Mouse (Mus musculus): ENCODE results near the gene Igfbp5. TPM values are rescaled to one million over a fixed set of nuclear protein-coding genes. Genes with fewer than 3 reads are reported as not detected.

Gene Igfbp5
- 108 and 118 TPM in 2 replicates for polyA plus RNA-seq (2015; fragmentation: Nextera tagmentation; extraction: Ambion mirVana)

DNA sequence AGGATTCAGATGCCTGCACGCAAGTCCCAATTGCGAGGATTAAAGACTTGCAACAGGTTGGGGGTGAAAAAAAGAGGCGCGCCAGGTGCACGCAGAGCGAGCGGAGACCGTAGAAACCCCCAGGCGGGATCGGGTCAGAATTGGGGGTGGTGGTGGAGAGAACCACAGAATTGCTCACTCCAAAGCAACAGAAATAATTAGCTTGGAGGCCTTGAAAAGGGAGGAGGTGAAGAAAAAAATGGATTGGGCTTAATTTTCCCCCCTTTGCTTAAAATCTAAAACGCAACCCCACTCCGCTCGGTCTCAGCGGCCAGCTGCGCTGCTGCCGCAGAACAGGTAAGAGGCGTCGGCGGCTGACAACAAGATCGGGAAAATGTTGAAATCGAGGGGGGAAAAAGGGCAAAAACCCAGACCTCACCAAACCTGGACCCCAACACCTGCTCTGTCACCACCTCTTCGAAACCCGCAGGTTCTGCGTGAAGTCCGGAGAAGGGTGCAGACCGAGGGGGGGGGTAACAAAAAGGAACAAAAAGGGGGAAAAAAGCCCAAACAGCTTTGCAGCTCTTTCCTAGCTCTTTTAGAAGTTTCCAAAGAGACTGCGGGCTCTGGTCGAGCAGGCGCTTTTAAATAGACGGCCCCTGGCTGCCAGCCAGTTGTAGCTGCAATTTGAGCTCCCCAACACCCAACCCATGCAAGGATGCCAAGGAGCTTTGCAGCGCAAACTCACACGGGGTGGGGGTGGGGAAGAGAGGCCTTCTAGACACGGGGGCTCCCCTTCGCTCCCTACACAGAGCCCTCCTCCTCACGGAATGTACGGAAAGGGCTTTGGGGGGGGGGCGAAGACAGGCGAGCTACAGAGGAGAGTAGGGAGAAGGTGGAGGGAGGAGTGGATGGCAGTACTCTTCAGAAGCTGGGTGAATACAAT is at the start of gene Igfbp5:
Igfbp5 (minus strand) TSS at position 598 of the 925 bp plus-strand sequence.
- peak within 1 kb of the TSS; percentile 81 for H3K4me2 ChIP-seq
- WGBS, result under 1% methylated on average over 38 of the region's 38 CpGs
- peak within 1 kb of the TSS; percentile 77 for H3K9ac ChIP-seq
- H3K27me3 ChIP-seq, result peaks cover 5% of the 10 kb centered on the region; the same call in 1 of the 2 replicates
- peak within 1 kb of the TSS; percentile 63 for H3K4me3 ChIP-seq
- H3K9me3 ChIP-seq, result no peaks in the 10 kb centered on the region
- H3K27ac ChIP-seq, result peak within 1 kb of the TSS; percentile 92
- no peaks in the 10 kb centered on the region for H3K36me3 ChIP-seq
- H3K4me1 ChIP-seq, result peaks cover 68% of the 10 kb centered on the region
- ATAC-seq (ENCODE audit: insufficient number of reproducible peaks, low FRiP score, low TSS enrichment, low read depth), result peak; percentile 53; the same call in 1 of the 2 replicates

- H3K9ac ChIP-seq, result no peak overlapping the region
- WGBS, result 52% methylated on average over 6 of the region's 6 CpGs
- no peak overlapping the region for H3K4me3 ChIP-seq
- H3K4me1 ChIP-seq, result no peaks in the 10 kb centered on the region
- ATAC-seq (ENCODE audit: insufficient number of reproducible peaks, low FRiP score, low TSS enrichment, low read depth), result no peak
- H3K36me3 ChIP-seq, result no peaks in the 10 kb centered on the region
- H3K4me2 ChIP-seq, result no peak overlapping the region
- H3K27ac ChIP-seq, result no peak overlapping the region
- H3K27me3 ChIP-seq, result no peaks in the 10 kb centered on the region
- no peaks in the 10 kb centered on the region for H3K9me3 ChIP-seq
These were observed 40.1 kb upstream of the Igfbp5 start for GRCm38 (mm10) chr1:72914815-72915214.

DNA sequence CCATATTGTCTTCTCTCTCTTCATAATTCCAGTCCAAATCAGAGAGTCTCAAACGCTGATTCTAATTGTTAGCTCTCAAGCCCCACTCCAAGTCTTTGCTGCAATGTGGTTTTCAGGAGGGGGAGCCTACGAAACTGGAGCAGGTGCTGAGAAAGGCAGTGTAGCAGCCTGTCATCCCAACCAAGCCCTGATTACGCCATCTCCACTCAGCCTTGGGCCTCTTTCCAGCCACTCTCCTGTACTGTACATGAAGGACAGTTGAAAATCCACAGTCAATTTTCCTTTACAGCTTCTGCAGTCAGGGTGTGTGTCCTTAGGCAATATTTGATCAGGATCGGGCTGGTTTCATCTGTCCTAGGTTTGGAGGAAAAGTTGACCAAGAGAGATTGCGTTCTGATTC is 38.4 kb upstream of the Igfbp5 start:
- ATAC-seq (ENCODE audit: insufficient number of reproducible peaks, low FRiP score, low TSS enrichment, low read depth), result no peak
- H3K4me1 ChIP-seq, result no peaks in the 10 kb centered on the region
- H3K9ac ChIP-seq, result no peak overlapping the region
- no peaks in the 10 kb centered on the region for H3K27me3 ChIP-seq
- no peak overlapping the region for H3K4me2 ChIP-seq
- 81% methylated on average over 5 of the region's 5 CpGs for WGBS
- no peaks in the 10 kb centered on the region for H3K36me3 ChIP-seq
- H3K4me3 ChIP-seq, result no peak overlapping the region
- no peaks in the 10 kb centered on the region for H3K9me3 ChIP-seq
- H3K27ac ChIP-seq, result no peak overlapping the region

DNA sequence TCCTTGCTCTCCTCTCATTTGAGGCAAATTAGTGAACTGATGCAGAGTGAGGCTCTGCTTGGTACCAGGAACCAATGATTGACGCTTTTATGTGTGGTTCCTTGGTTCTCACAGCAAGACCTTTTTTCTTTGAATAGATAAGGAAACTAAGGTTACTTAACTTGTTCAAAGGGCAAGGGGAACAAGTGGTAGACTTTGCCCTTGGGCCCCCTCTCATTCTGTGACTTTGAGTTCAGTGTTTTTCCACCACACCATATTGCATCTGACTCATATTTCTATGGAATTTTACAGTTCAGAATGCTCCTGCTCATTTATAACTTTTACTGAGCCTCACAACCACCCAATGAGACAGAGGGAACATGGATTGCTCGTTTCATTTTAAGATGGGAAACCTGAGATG is 21.1 kb upstream of the Igfbp5 start:
- 81% methylated on average over 2 of the region's 2 CpGs for WGBS
- H3K36me3 ChIP-seq, result no peaks in the 10 kb centered on the region
- ATAC-seq (ENCODE audit: insufficient number of reproducible peaks, low FRiP score, low TSS enrichment, low read depth), result no peak

DNA sequence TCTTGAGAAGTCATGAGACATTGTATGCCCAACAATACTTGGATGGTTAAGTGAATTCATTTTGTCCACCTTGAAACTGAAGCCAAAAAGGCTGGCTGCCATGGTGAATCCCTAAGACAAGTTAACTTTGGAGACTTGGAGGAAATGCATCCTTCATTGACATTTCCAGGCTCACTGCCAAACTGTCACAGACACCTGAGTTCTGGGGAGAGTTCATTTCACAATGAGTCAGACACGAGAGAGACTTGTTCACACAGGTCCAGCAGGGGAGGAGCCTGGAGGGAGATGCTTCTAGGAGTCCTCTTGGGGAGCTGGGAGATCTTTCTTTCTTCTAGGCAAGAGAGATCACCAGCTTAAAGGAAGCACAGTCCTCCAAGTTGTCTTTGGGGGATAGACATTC is 13.2 kb upstream of the Igfbp5 start:
- Histone ChIP-seq H3K36me3 (no peaks in the 10 kb centered on the region), H3K27me3 (no peaks in the 10 kb centered on the region), H3K4me1 (peaks cover 4% of the 10 kb centered on the region; the same call in 1 of the 2 replicates), H3K27ac (no peak overlapping the region; the same call in 1 of the 2 replicates), H3K9ac (no peak overlapping the region), H3K4me3 (no peak overlapping the region), H3K9me3 (no peaks in the 10 kb centered on the region), H3K4me2 (no peak overlapping the region)
- no peak for ATAC-seq (ENCODE audit: insufficient number of reproducible peaks, low FRiP score, low TSS enrichment, low read depth)
- WGBS, result 27% methylated on average over 1 of the region's 1 CpGs

More for the DNA sequence above, 21.1 kb upstream of the Igfbp5 start:
- Histone ChIP-seq H3K27ac (no peak overlapping the region), H3K9me3 (no peaks in the 10 kb centered on the region), H3K9ac (no peak overlapping the region), H3K4me2 (no peak overlapping the region), H3K27me3 (no peaks in the 10 kb centered on the region), H3K4me3 (no peak overlapping the region), H3K4me1 (no peaks in the 10 kb centered on the region)

GRCm38 (mm10) chr1:72885819-72886169 is 11.1 kb upstream of the Igfbp5 start:
- peaks cover 4% of the 10 kb centered on the region; the same call in 1 of the 2 replicates for H3K4me1 ChIP-seq
- H3K9me3 ChIP-seq, result no peaks in the 10 kb centered on the region
- H3K27ac ChIP-seq, result no peak overlapping the region
- H3K36me3 ChIP-seq, result no peaks in the 10 kb centered on the region
- no peak overlapping the region for H3K4me2 ChIP-seq
- H3K27me3 ChIP-seq, result no peaks in the 10 kb centered on the region
- 42% methylated on average over 7 of the region's 7 CpGs for WGBS
- peak; percentile 82 for ATAC-seq (ENCODE audit: insufficient number of reproducible peaks, low FRiP score, low TSS enrichment, low read depth)
- no peak overlapping the region for H3K4me3 ChIP-seq
- H3K9ac ChIP-seq, result no peak overlapping the region

GRCm38 (mm10) chr1:72885111-72885818 is 10.6 kb upstream of the Igfbp5 start:
- Histone ChIP-seq H3K36me3 (no peaks in the 10 kb centered on the region), H3K4me3 (no peak overlapping the region), H3K27ac (peak overlapping the region; percentile 48; the same call in 1 of the 2 replicates), H3K4me1 (peaks cover 4% of the 10 kb centered on the region; the same call in 1 of the 2 replicates), H3K27me3 (no peaks in the 10 kb centered on the region), H3K9ac (no peak overlapping the region), H3K9me3 (no peaks in the 10 kb centered on the region), H3K4me2 (no peak overlapping the region)
- 72% methylated on average over 11 of the region's 11 CpGs for WGBS
- no peak; the same call in 1 of the 2 replicates for ATAC-seq (ENCODE audit: insufficient number of reproducible peaks, low FRiP score, low TSS enrichment, low read depth)

DNA sequence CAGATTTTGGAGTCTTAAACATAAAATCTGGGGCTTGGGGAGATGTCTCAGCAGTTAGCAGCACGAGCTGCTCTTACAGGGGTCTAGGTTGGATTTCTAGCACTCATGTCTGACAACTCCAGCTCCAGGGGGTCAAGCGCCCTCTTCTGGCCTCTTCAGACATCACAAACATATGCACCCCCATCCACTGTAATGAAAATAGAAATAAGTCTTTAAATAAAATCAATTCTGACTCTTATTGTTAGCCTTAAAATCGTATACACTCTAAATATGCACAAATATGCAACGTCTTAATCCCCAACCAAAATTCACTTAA is 4.6 kb upstream of the Igfbp5 start:
- Histone ChIP-seq H3K9me3 (no peaks in the 10 kb centered on the region), H3K4me2 (no peak overlapping the region; the same call in 1 of the 2 replicates), H3K27me3 (no peaks in the 10 kb centered on the region), H3K27ac (peak overlapping the region; percentile 74; the same call in 1 of the 2 replicates), H3K4me1 (peaks cover 36% of the 10 kb centered on the region), H3K36me3 (no peaks in the 10 kb centered on the region), H3K9ac (no peak overlapping the region), H3K4me3 (no peak overlapping the region)
- 50% methylated on average over 4 of the region's 4 CpGs for WGBS
- no peak for ATAC-seq (ENCODE audit: insufficient number of reproducible peaks, low FRiP score, low TSS enrichment, low read depth)

- H3K9ac ChIP-seq, result no peak overlapping the region
- H3K27me3 ChIP-seq, result no peaks in the 10 kb centered on the region
- ATAC-seq (ENCODE audit: insufficient number of reproducible peaks, low FRiP score, low TSS enrichment, low read depth), result 0 out of 2 replicates have a peak, but pooled peaks have one; percentile 40
- no peaks in the 10 kb centered on the region for H3K9me3 ChIP-seq
- WGBS, result 17% methylated on average over 25 of the region's 25 CpGs
- peak overlapping the region; percentile 74 for H3K27ac ChIP-seq
- no peak overlapping the region for H3K4me3 ChIP-seq
- peak overlapping the region; percentile 37 for H3K4me2 ChIP-seq
- no peaks in the 10 kb centered on the region for H3K36me3 ChIP-seq
- peaks cover 42% of the 10 kb centered on the region for H3K4me1 ChIP-seq
These were observed 4.0 kb upstream of the Igfbp5 start for GRCm38 (mm10) chr1:72878473-72879318.

GRCm38 (mm10) chr1:72877892-72878291 is 3.2 kb upstream of the Igfbp5 start:
- no peak; the same call in 1 of the 2 replicates for ATAC-seq (ENCODE audit: insufficient number of reproducible peaks, low FRiP score, low TSS enrichment, low read depth)
- H3K4me2 ChIP-seq, result peak overlapping the region; percentile 37
- H3K4me1 ChIP-seq, result peaks cover 44% of the 10 kb centered on the region
- no peaks in the 10 kb centered on the region for H3K27me3 ChIP-seq
- WGBS, result 8% methylated on average over 3 of the region's 3 CpGs
- H3K9ac ChIP-seq, result no peak overlapping the region
- no peak overlapping the region for H3K4me3 ChIP-seq
- H3K9me3 ChIP-seq, result no peaks in the 10 kb centered on the region
- no peaks in the 10 kb centered on the region for H3K36me3 ChIP-seq
- peak overlapping the region; percentile 74 for H3K27ac ChIP-seq

DNA sequence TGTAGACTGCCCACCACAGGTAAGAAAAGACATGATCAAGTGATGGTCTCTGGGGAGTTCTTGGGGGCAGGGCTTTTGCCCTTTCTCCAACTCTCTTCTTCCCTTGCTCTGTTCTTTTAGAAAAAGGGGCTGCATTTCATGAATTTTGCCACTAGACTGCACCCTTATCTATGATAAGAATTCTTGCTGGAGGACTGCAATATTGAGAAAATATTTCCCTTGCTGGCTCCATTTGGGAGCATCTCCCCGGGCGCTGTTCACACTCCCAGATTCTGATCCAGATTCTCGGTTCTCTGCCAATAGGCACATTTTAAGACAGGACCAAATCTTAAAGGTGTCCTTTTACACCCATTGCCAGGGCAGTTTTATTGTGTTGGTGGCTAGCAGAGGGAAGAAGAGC is 1.4 kb upstream of the Igfbp5 start:
- Histone ChIP-seq H3K27ac (peak overlapping the region; percentile 17; the same call in 1 of the 2 replicates), H3K27me3 (peaks cover 5% of the 10 kb centered on the region; the same call in 1 of the 2 replicates), H3K9me3 (no peaks in the 10 kb centered on the region), H3K36me3 (no peaks in the 10 kb centered on the region), H3K4me1 (peaks cover 53% of the 10 kb centered on the region), H3K9ac (no peak overlapping the region), H3K4me3 (no peak overlapping the region), H3K4me2 (0 out of 2 replicates have a peak overlapping the region, but pooled peaks have one; percentile 10)
- WGBS, result 28% methylated on average over 3 of the region's 3 CpGs
- ATAC-seq (ENCODE audit: insufficient number of reproducible peaks, low FRiP score, low TSS enrichment, low read depth), result no peak

Measured in limb, embryonic 15.5 days (tissue).